Mouse (Mus musculus) adrenal gland, adult 8-10 months (tissue): ENCODE data around the gene Mtor. TPM values are rescaled to one million over a fixed set of nuclear protein-coding genes. Genes with fewer than 3 reads are reported as not detected.

ENCODE experiments used
- DNase-seq: peaks from one replicate; pipeline ENCODE4 v3.0.0; 2022
- total RNA-seq, 4 experiments: library from RNA; stranded (reverse); gene quantifications; 2 replicates each; pipeline ENCODE4 v1.2.4; 2022

The Mtor gene
- total RNA-seq, 4 experiments from 2014 or later = 74.2 to 82.1 (median 79.3) TPM

GRCm38 (mm10) chr4:148490502-148490901, 42.1 kb downstream of the Mtor start:
- no peak for DNase-seq

DNA sequence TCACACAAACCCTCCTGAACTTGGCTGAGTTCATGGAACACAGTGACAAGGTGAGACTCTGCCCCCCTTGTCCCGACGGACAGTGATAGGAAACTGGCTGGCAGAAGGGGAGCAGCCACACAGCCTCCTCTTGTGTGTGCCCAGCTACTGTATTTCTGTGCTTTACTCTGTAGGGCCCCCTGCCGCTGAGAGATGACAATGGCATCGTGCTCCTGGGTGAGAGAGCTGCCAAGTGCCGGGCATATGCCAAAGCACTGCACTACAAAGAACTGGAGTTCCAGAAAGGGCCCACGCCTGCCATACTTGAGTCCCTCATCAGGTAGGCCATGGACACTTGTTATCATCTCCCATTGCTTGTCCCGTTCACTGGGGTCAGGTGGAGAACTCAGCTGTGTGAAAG, 43.0 kb downstream of the Mtor start:
- no peak for DNase-seq

GRCm38 (mm10) chr4:148495160-148495559, 46.7 kb downstream of the Mtor start:
- DNase-seq = no peak

GRCm38 (mm10) chr4:148495874-148496689, 47.7 kb downstream of the Mtor start:
- DNase-seq = no peak

GRCm38 (mm10) chr4:148500410-148500867, 52.0 kb downstream of the Mtor start, which contains the start of gene Angptl7:
Gene Angptl7 (minus strand): TSS chr4:148500460.
- DNase-seq = no peak

DNA sequence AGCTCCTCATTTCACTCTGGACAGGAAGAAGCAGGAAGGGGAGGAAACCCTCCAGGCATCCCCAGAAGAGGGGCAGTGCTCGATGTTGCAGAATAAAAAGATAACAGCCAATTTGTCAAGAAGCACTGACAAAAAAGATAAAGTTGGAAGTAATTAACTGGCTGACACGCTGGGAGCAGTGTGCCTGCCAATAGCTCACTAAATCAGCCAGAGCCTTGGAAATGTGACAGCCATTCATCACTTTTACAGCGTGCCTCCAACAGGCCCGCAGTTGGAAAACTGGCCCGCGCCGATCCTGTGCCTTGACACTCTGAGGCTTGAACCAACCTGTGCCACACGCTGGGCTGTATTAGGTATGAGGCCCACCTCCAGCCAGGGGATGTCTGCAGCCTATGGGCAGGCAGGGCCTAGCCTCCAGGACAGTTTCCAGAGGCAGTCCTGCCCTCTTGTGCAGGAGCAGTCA, 56.1 kb downstream of the Mtor start:
- DNase-seq = peak; percentile 43

DNA sequence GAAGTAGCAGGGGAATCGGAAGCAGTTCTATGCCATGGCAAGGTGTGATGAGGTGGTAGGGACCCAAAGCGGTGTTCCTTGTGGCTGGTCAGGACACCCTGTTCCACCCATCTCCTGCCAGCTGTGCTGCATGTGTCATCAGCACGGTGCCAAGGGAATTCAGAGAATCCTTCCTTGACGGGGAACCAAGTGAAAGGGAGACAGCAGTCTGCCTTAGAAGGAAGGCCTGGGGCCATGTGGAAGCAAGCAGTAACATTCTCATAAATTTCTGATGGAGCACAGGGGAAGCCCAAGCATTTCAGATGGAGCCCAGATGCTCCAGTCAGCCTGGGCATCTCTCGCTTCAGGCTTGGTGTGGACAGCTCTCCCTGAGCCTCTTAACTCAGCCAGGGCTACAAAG, 59.2 kb downstream of the Mtor start:
- DNase-seq = no peak

- DNase-seq = no peak
These were observed 59.9 kb downstream of the Mtor start for GRCm38 (mm10) chr4:148508084-148508849.

GRCm38 (mm10) chr4:148509450-148510084, 61.2 kb downstream of the Mtor start:
- no peak for DNase-seq

- DNase-seq = no peak
These were observed 62.3 kb downstream of the Mtor start for GRCm38 (mm10) chr4:148510691-148511090.

DNA sequence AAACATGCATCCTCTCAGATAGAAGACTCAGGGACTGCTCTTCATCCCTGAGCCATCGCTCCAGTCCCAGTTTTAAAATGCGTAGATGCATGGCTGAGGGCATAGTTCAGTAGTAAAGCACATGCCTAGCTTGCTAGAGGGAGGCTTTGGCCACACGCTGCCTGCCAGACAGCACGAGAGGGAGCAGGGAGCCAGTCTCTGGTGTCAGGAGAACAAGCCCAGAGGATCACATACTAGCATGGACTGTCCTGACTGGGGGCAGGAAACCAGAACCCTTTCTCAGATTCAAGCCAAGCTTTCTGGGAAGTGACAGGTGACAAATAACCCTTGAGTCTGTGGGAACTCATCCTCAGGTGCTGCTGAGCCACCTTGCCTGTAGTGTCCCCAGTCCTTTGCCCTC, 62.9 kb downstream of the Mtor start:
- DNase-seq = no peak

GRCm38 (mm10) chr4:148513021-148513559, 64.7 kb downstream of the Mtor start:
- no peak for DNase-seq

- DNase-seq = no peak
These were observed 66.9 kb downstream of the Mtor start for GRCm38 (mm10) chr4:148515313-148515712.

DNA sequence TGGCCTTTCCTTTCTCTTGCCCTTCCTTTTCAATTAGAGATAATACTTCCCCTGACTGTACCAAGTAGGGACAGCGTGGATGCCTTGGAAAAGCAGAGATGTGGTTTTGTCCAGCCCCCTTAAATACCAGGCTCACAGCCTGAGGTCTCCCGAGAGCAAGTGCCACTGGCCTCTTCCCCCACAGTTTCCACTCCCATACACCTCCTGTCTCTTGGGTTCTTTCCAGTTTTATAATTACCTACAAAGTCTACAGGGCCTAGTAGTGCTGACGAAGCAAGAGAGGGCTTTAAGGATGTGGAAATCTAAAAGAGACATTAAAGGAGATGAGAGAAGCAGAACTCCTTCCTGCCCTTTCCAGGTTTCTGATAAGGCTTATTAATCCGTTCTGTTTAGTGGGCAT, 69.4 kb downstream of the Mtor start:
- no peak for DNase-seq

GRCm38 (mm10) chr4:148518235-148518795, 69.9 kb downstream of the Mtor start:
- no peak for DNase-seq

- DNase-seq = no peak
These were observed 75.1 kb downstream of the Mtor start for GRCm38 (mm10) chr4:148523538-148523937.

DNA sequence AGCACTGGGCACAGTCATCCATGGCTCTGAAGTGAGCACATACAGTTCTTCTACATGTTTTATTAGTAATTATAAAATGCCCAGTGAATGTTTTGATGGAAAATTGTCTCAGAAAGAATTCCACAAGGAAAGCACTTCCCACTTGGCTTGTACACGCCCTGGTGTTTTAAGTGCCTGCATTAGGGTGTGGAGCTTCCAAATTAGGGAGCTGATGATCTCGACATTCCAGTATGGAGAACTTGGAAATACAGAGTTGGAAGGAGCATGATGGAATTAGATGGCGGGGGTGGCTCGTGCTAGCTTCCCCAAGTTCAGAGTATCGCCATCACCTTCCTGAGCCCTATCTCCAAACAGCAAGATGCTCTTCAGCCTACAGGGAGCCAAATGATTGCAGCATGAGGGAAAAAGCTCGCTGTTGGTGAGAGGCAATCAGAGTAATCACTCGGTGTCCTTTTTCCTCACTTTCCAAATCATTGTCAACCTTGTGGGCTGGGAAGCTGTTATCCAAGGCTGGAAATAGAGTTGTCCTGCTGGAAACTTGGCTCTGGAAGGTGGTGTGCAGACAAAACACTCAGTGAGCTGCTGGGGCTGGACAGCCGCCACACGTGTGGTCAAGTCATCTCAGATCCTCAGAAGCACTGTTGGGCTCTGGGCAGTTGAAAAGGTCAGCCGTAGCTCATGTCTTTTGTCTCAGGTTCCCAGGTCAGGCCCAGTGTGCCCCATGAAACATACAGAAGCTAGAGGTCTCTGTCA, 78.9 kb downstream of the Mtor start:
- DNase-seq = no peak

GRCm38 (mm10) chr4:148530351-148530750, 81.9 kb downstream of the Mtor start:
- DNase-seq = peak; percentile 21

- DNase-seq = peak; percentile 4
These were observed 82.4 kb downstream of the Mtor start for GRCm38 (mm10) chr4:148530778-148531177.

DNA sequence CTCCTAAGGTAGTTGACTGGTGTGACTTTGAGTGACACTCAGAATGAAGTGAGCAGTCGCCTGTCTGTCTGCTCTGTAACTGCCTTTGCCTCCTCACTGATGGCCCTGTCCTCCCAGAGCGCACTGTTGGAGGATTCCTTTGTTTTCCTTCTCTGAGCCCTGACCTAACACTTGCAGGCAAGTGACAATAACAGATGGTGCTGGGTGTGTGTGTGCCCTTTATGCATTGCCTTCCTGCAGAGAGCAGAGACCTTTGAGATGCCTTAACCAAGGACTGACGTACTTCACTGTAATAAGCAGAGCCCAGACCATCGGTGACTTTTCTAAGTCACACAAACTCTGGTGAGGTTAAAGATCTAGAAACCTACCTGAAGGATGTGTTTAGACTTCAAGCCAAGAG, 82.9 kb downstream of the Mtor start:
- no peak for DNase-seq

DNA sequence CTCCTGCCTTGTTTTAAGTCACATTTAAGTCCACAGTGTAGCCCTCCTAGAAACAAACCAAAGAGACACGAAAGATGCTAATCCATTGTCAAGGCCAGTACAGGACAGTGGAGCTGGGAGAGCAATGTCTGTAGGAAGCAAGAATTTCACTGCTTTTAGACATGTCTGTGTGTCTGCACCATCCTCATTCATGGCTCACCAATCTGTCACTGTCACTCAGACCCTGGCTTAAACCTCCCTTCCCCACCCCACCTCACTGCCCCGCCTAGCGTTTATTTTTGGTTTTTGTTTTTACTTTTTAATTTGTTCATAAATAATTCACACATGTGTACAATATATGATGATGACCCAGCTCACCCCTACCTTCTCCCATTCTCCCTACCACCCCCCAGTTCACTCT, 84.1 kb downstream of the Mtor start:
- no peak for DNase-seq
